Mouse (Mus musculus) erythroblast, embryonic 14.5 days (primary cell): ENCODE data around the gene Map3k3.

Source experiments
- GATA1 ChIP-seq: IDR thresholded peaks from 2 replicates; pipeline ENCODE4 v1.6.1; 2012; ENCODE audit warnings: low read length, inconsistent platforms, mixed read lengths
- TAL1 ChIP-seq: IDR thresholded peaks from 3 replicates; pipeline ENCODE4 v1.6.1; 2012; ENCODE audit warnings: low read length, inconsistent platforms, mixed read lengths

- TF ChIP-seq TAL1, result no peak
- TF ChIP-seq GATA1, result no peak
Observed at GRCm38 (mm10) chr11:106034986-106035385, 49.4 kb upstream of the Map3k3 start.
